Mouse (Mus musculus): ENCODE data around the gene Arid1b. TPM values are rescaled to one million over a fixed set of nuclear protein-coding genes. Genes with fewer than 3 reads are reported as not detected.

Gene Arid1b
- total and polyA plus RNA-seq, 3 experiments: 6.1 to 12.4 (median 9.7) TPM

- Histone ChIP-seq H3K4me3 (replicated peaks in 1 of 3; ENCODE audit: low read depth in 2 of 3, low read length in 2 of 3, poor library complexity in 1 of 3) (no peak overlapping the region), H3K9me3 (replicated peaks; ENCODE audit: low read length) (no peaks in the 10 kb centered on the region), H3K9ac (ENCODE audit: insufficient read depth, low read depth) (no peak overlapping the region), H3K4me1 (ENCODE audit: control insufficient read depth in 1 of 2, insufficient read depth in 2 of 2) (peaks cover 10 to 76% of the 10 kb centered on the region in 2 experiments), H3K36me3 (replicated peaks in 1 of 2; ENCODE audit: control insufficient read depth in 1 of 2, insufficient read depth in 1 of 2, low read length in 1 of 2) (peaks cover 0 to 34% of the 10 kb centered on the region in 2 experiments), H3K79me2 (replicated peaks; ENCODE audit: control insufficient read depth, extremely low read depth, insufficient read depth, poor library complexity, severe bottlenecking) (no peaks in the 10 kb centered on the region), H3K27ac (ENCODE audit: insufficient read depth, low read depth) (no peak overlapping the region), H3K4me2 (ENCODE audit: insufficient read depth, low read depth, poor library complexity, severe bottlenecking) (no peak overlapping the region), H3K27me3 (replicated peaks) (no peaks in the 10 kb centered on the region)
- TF ChIP-seq E2F4 (IDR thresholded peaks at IDR 0.05; ENCODE audit: insufficient replicate concordance, low read depth, low read length): no peak
- no peak for TF ChIP-seq USF2 (conservative IDR thresholded peaks at IDR 0.05; ENCODE audit: low read depth, low read length)
- TF ChIP-seq JUND (conservative IDR thresholded peaks at IDR 0.05; ENCODE audit: low read depth, low read length): no peak
- TF ChIP-seq MXI1 (IDR thresholded peaks at IDR 0.05; ENCODE audit: low read depth, low read length): no peak
- TF ChIP-seq POLR2A (IDR thresholded peaks at IDR 0.05; ENCODE audit: low read depth, low read length): no peak
- TF ChIP-seq HCFC1 (IDR thresholded peaks at IDR 0.05; ENCODE audit: low read depth, low read length): no peak
- no peak for TF ChIP-seq UBTF (IDR thresholded peaks at IDR 0.05; ENCODE audit: low read depth, low read length)
- DNase-seq (ENCODE audit: extremely low read depth): no peak
- in situ Hi-C loops (cut with MboI; ENCODE audit: low pct_ligation_motif_present, low pct_unique_long_range_greater_than_20kb, low sequenced_read_pairs) (no loop called here), dilution Hi-C loops (cut with MboI; ENCODE audit: extremely low pct_ligation_motif_present, extremely low pct_unique_long_range_greater_than_20kb, low sequenced_read_pairs) (no loop called here)
These were observed 105.1 kb downstream of the Arid1b start for GRCm38 (mm10) chr17:5099238-5099637.

- Histone ChIP-seq H3K36me3 (replicated peaks in 1 of 2; ENCODE audit: control insufficient read depth in 1 of 2, insufficient read depth in 1 of 2, low read length in 1 of 2) (peaks cover 0 to 39% of the 10 kb centered on the region in 2 experiments), H3K4me2 (ENCODE audit: insufficient read depth, low read depth, poor library complexity, severe bottlenecking) (no peak overlapping the region), H3K27ac (ENCODE audit: insufficient read depth, low read depth) (no peak overlapping the region), H3K79me2 (replicated peaks; ENCODE audit: control insufficient read depth, extremely low read depth, insufficient read depth, poor library complexity, severe bottlenecking) (no peaks in the 10 kb centered on the region), H3K4me3 (replicated peaks in 1 of 3; ENCODE audit: low read depth in 2 of 3, low read length in 2 of 3, poor library complexity in 1 of 3) (no peak overlapping the region), H3K4me1 (ENCODE audit: control insufficient read depth in 1 of 2, insufficient read depth in 2 of 2) (peaks cover 8 to 80% of the 10 kb centered on the region in 2 experiments), H3K9me3 (replicated peaks; ENCODE audit: low read length) (no peaks in the 10 kb centered on the region), H3K9ac (ENCODE audit: insufficient read depth, low read depth) (no peak overlapping the region), H3K27me3 (replicated peaks) (no peaks in the 10 kb centered on the region)
- dilution Hi-C loops (cut with MboI; ENCODE audit: extremely low pct_ligation_motif_present, extremely low pct_unique_long_range_greater_than_20kb, low sequenced_read_pairs) (no loop called here), in situ Hi-C loops (cut with MboI; ENCODE audit: low pct_ligation_motif_present, low pct_unique_long_range_greater_than_20kb, low sequenced_read_pairs) (no loop called here)
- no peak for DNase-seq (ENCODE audit: extremely low read depth)
- TF ChIP-seq KAT2A (IDR thresholded peaks at IDR 0.05; ENCODE audit: insufficient replicate concordance, low read length): no peak
These were observed 107.0 kb downstream of the Arid1b start for GRCm38 (mm10) chr17:5101157-5101556.

- Histone ChIP-seq H3K79me2 (replicated peaks; ENCODE audit: control insufficient read depth, extremely low read depth, insufficient read depth, poor library complexity, severe bottlenecking) (no peaks in the 10 kb centered on the region), H3K4me3 (replicated peaks in 1 of 3; ENCODE audit: low read depth in 2 of 3, low read length in 2 of 3, poor library complexity in 1 of 3) (no peak overlapping the region), H3K4me1 (ENCODE audit: control insufficient read depth in 1 of 2, insufficient read depth in 2 of 2) (peaks cover 11 to 85% of the 10 kb centered on the region in 2 experiments), H3K9ac (ENCODE audit: insufficient read depth, low read depth) (no peak overlapping the region), H3K27ac (ENCODE audit: insufficient read depth, low read depth) (no peak overlapping the region), H3K4me2 (ENCODE audit: insufficient read depth, low read depth, poor library complexity, severe bottlenecking) (no peak overlapping the region), H3K36me3 (replicated peaks in 1 of 2; ENCODE audit: control insufficient read depth in 1 of 2, insufficient read depth in 1 of 2, low read length in 1 of 2) (peaks cover 0 to 39% of the 10 kb centered on the region in 2 experiments), H3K9me3 (replicated peaks; ENCODE audit: low read length) (no peaks in the 10 kb centered on the region), H3K27me3 (replicated peaks) (no peaks in the 10 kb centered on the region)
- no peak for DNase-seq (ENCODE audit: extremely low read depth)
- in situ Hi-C loops (cut with MboI; ENCODE audit: low pct_ligation_motif_present, low pct_unique_long_range_greater_than_20kb, low sequenced_read_pairs) (no loop called here), dilution Hi-C loops (cut with MboI; ENCODE audit: extremely low pct_ligation_motif_present, extremely low pct_unique_long_range_greater_than_20kb, low sequenced_read_pairs) (no loop called here)
- TF ChIP-seq SIN3A (IDR thresholded peaks at IDR 0.05; ENCODE audit: low read length) (no peak), GABPA (IDR thresholded peaks at IDR 0.05; ENCODE audit: insufficient replicate concordance, low read depth, low read length) (no peak), EP300 (IDR thresholded peaks at IDR 0.05; ENCODE audit: low read length) (no peak), NRF1 (IDR thresholded peaks at IDR 0.05; ENCODE audit: low read depth, low read length) (no peak), BHLHE40 (IDR thresholded peaks at IDR 0.05; ENCODE audit: low read depth, low read length) (no peak), USF2 (conservative IDR thresholded peaks at IDR 0.05; ENCODE audit: low read depth, low read length) (no peak), E2F4 (IDR thresholded peaks at IDR 0.05; ENCODE audit: insufficient replicate concordance, low read depth, low read length) (no peak), MAFK (IDR thresholded peaks at IDR 0.05; ENCODE audit: insufficient replicate concordance, low read length) (no peak), MEF2A (IDR thresholded peaks at IDR 0.05; ENCODE audit: borderline replicate concordance, low read depth, low read length) (no peak), JUND (conservative IDR thresholded peaks at IDR 0.05; ENCODE audit: low read depth, low read length) (no peak), USF1 (IDR thresholded peaks at IDR 0.05; ENCODE audit: low read depth, low read length) (no peak), TBP (conservative IDR thresholded peaks at IDR 0.05; ENCODE audit: low read depth, low read length) (no peak), IRF4 (IDR thresholded peaks at IDR 0.05; ENCODE audit: low read depth, low read length) (no peak)
These were observed 107.8 kb downstream of the Arid1b start for GRCm38 (mm10) chr17:5101887-5102286.

Measured in CH12.LX (cell line).